Mouse (Mus musculus) heart, postnatal 0 days (tissue): ENCODE data around the gene Gm48552.

Experiments
- CTCF ChIP-seq: IDR thresholded peaks from 2 replicates; pipeline ENCODE4 v1.5.1; 2016; ENCODE audit warnings: antibody characterized with exemption, control low read depth, low read depth
- EP300 ChIP-seq: IDR thresholded peaks from 2 replicates; pipeline ENCODE4 v1.6.1; 2016; ENCODE audit warnings: antibody characterized with exemption, low read depth

DNA sequence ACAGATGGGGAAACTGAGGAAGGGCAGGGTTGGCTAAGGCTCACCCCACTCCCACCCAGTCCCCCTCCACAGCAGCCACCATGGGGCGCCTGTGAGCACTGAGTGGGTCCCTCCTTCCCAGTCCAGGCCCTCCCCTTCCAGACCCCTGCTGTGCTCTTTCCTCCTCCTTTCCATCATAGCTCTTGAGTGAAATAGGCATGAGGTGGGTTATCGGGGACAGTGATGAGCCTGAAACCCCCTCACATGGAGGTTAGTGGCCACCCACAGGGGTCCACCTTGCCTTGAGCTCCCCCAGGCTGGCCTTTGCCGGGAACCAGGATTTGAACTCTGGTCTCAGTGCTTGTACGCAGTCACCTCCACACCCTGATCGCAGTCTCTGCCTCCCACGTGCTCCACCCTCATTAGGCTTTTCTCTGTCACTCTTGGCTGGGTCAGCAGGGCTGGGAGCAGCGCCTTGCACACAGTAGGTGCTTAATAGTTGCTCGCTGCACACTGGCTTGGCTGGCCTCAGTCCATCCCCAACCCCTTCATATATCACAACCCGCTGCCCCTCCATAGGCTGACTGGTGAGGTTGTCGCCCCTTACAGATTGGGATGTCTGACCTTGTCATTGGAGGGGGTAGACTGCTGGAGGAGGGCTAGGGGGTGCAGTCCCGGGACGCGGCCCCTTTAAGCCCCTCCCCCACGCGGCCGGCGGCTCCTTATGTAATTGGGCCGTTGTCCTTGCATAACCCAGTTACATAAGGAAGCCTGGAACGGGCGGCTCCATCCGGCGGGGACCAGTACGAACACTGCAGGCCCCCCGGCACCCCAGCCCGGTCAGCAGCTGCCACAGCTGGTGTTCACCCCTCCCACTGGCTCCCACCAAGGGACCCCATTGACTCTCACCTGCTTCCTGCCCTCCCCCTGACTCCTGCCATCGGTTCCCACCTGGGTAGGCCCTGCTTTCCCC, 24.8 kb downstream of the Gm48552 start:
- TF ChIP-seq EP300 = peak; percentile 99
- no peak for TF ChIP-seq CTCF
